Mouse (Mus musculus) adrenal gland, postnatal 25 days (tissue): ENCODE results near the gene Arhgap23. TPM values are rescaled to one million over a fixed set of nuclear protein-coding genes. Genes with fewer than 3 reads are reported as not detected.

Source experiments
- DNase-seq: peaks from one replicate; pipeline ENCODE4 v3.0.0; 2021; ENCODE audit warnings: mixed read lengths
- total RNA-seq: library from RNA; stranded (reverse); gene quantifications from 2 replicates; pipeline ENCODE4 v1.2.3, GENCODE M21; 2021

Arhgap23 gene
- total RNA-seq, 1 experiment from 2014 or later, result 37.8 TPM

DNA sequence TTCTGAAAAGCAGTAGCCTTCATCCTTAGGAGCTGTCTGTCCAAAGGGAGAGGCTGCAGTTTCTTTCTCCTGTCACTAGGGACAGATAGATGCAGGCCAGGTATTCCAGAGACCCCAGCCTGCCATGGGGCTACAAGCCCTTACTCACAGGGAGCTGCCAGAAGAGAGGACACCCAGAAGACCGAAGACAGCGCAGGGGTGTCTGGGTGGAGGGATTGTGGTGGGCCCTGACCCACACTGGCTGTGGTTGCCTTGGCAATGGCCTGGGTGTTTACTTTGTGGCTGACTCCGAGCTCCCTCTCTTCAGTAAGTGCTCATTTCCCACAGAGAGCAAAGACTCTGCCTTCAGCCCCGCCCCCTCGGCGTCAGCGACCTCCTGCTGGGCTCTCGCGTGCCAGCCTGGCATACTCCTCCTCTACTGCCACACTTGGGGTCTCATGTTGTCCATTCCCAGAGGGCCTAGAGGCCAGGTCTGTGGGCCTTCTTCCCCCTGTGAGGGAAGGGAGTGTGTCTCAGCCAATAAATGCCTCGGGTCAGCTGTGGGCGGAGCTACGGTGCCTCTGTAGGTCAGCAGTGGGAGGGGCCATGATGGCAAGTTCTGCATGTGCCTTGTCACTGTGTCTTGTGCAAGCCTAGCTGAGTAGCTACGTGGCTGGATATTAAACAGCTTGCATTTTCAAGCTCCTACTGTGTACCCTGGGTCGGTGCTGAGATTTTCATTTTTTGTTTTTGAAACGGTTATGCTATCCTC is 19.5 kb downstream of the Arhgap23 start:
- peak; percentile 84 for DNase-seq

GRCm38 (mm10) chr11:97435808-97436491 is 20.6 kb downstream of the Arhgap23 start:
- DNase-seq, result peak; percentile 65

DNA sequence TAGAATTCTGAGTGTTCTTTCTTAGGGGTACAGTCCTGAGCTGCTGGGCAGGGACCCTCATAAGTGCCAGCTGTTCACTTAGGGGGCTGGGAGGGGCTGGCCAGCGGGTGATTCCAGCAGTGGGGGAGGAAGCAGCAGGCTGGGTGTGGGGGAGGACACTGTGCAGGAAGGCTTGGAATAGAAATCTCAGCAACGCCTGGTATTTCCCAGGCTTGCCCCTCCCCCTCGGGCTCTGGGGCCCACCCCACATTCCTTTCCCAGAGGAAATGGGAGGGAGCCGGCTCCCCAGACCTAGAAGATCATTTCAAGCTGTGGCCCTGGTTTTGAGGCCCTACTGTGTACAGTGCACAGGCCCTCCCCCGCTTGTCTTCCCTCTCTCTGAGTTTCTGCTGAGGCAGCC is 22.4 kb downstream of the Arhgap23 start:
- peak; percentile 70 for DNase-seq

DNA sequence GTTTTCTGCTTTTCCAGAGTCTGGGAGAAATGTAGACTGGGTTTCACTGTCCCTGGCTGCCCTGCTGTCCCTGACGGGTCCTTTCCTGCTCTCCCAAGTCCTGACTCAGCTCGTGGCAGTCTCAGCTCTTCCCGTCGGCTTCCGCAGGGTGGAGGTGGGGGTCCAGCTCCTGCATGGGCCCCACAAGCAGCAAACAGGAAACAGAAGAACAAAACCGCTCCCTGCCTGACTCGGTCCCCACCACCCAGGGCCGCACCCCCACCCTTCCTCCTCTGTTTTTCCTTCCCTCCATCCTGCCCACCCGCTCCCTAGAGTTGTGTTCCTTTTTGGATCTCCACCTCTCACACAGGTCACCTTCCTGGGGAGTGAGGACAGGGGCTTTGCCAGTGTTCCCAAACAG is 23.5 kb downstream of the Arhgap23 start:
- peak; percentile 19 for DNase-seq

DNA sequence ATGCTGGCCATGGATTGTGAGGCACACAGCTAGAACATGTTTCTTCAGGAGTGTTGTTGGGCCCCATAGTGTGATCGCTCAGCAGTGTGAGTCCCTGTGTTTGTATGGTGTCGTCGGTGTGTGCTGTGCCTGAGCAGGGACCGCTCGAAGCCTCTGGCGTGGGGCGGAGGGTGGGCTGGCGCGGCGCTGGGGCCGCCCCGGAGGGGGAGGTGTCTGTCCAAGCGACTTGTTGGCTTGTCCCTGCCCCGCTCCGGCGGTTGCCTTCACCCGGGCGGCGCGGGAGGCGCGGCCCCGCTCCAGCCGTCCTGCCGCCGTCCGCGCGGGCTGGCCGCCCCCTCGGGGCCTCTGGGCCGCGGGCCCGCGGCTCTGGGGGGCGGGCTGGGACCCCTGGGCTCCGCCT is 24.6 kb downstream of the Arhgap23 start:
- peak; percentile 86 for DNase-seq

GRCm38 (mm10) chr11:97440441-97440881 is 25.1 kb downstream of the Arhgap23 start:
- DNase-seq, result peak; percentile 54

DNA sequence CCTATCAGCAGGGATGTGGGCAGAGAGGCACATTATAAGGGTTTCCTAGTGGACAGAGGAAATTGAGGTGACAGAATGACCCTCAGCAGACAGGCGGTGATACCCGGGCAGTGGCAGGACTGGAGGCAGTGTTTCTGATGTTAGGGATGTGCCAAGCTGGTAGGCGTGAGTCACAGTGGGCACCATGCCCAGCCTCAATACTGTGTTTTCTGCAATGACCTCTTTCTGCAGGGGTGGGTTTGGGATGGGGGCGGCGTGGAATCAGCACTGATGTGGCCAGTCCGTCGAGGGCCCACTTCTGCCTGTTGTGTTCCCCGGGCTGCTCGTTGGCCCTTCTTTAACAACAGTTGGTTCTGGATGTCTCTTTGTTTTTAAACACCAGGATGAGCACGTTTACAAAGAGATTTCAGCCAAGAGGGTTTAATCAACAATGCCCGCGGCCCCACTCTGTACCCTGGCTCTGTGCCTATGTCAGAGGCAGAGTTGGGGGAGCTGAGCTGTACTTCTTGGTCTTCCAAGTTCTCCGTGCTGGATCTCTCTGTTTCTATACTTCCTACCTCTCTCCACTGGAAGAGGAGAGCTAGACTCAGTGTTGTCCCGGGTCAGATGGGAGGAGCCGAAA is 25.8 kb downstream of the Arhgap23 start:
- DNase-seq, result peak; percentile 88

GRCm38 (mm10) chr11:97441658-97442125 is 26.4 kb downstream of the Arhgap23 start:
- no peak for DNase-seq

DNA sequence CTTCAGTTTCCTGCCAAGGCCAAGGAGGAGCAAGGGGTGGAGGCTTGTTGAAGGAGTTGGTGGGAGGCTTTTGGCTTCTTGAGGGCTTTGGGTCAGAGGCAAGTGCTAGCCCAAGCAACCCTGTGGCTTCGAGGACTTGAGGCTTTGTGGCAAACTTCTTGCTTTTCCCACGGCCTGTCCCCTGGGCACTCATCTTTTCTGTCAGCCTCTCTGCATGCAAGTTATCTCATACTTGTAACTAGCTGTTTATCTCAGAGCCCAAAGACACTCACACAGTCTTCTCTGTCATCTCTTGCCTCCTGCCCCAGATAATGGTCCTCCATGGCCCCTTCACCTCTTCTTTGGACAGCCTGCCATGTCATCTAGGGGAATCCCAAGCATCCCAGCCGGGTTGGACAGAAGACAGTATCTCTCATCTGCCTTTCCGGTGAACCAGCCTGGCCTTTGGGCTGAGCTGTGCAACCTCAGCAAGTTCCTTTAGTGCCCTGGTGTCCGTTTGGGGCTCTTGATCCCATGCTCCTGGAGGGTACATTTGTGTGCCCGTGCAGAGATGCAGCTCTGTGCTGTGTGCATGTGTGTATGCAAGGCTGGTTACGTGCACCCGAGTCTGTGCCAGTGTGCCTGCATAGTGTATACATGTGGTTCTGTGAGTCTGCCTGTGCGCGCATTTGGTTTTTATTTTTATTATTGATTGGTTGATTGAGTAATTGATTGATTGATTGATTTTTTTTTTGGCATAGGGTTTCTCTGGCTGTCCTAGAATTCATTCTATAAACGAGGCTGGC is 27.8 kb downstream of the Arhgap23 start:
- DNase-seq, result no peak

GRCm38 (mm10) chr11:97445596-97445995 is 30.3 kb downstream of the Arhgap23 start:
- DNase-seq, result no peak

GRCm38 (mm10) chr11:97445999-97446511 is 30.7 kb downstream of the Arhgap23 start:
- no peak for DNase-seq

DNA sequence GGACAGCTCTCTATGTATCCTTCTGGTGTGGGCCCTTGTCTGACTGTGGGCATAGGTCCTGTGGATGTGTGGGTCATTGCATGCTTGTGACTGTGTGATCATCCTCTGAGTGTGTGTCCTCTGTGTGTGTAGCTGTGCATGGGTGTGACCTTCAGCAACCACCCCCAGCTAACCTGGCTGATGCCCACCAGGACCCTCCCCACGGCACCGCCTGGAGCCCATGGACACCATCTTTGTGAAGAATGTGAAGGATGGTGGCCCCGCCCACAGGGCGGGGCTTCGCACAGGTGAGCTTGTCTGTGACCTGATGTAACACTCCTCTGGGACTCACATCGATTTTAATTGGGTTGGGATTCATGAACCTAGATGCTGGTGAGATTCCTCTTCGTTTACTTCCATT is 32.6 kb downstream of the Arhgap23 start:
- DNase-seq, result no peak

DNA sequence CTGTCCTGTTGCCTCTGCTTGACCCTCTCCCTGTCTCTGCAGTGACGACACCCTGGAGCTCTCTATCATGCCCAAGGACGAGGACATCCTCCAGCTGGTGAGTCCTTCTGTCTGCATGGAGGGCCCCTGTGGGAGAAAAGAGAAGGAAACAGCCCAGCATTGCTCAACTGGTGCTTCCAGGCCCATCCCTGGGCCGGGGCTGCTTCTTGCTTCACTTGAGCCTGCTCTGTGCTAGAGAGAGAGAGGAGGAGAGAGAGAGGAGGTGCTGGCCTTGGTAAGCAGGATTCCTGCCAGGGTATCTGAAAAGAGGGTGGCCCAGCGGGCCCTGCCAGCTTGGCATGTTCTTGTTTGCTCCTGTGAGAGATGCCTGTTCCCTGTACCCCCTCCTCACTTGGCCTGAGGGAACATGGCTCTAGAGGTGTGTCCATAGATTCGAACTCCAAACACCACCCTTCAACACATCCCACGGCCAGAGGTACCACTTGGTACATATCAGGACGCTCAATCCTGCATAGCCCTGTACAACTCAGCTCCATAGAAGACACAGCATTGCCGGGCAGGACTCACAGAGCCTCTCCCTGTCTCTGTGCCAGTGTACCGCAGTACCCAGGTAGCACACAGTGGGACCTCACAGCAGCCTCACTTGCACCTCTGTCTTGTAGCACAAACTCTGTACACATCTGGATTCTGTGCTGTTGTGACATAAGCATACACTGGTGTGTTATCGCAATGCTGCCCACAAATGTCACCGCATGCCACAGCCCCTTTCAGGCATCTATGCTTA is 33.5 kb downstream of the Arhgap23 start:
- peak; percentile 60 for DNase-seq

DNA sequence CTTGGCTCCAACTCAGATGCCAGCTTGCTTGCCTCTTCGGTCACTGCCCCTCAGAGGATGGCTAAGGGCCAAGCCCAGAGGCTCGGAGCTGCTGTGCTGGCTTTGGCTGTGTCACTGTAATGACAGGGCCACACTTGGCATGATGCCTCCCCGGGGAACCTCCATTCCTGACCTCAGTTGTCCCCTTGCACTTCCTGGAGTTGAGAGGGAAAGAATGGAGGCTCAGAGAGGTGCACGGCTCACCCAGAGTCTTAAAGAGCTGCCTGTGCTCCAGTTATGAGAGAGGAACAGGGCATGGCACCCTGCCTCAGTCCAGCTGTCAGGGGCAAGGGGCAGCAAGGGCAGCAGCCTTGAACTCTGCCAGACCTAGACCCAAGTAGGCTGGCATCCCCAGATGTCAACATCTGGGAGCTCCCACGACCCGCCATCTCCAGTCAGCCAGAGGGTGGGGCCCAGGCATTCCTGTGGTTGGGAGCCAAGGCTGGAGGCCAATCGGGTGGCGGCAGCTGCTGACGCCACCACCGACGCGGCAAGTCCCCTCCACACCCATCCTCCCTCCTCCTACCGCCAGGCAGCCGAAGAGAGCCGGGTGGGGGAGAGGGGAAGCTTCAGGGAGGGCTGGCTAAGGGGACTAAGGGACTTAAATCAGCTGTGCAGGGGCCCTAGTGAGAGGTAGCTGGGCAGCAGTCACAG is 34.4 kb downstream of the Arhgap23 start:
- peak; percentile 91 for DNase-seq

GRCm38 (mm10) chr11:97450305-97450922 is 35.1 kb downstream of the Arhgap23 start:
- DNase-seq, result peak; percentile 68

DNA sequence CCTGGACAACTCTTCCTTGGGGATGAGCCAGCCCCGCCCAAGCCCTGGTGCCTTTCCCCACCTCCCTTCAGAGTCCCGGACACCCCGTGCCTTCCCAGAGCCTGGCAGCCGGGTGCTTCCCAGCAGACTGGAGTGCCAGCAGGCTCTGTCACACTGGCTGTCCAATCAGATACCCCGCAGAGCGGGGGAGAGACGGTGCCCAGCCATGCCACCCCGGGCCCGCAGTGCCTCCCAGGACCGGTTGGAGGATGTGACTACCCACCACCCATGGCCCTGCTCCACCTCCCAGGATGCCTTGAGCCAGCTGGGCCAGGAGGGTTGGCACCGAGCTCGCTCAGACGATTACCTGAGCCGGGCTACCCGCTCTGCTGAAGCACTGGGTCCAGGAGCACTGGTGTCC is 36.3 kb downstream of the Arhgap23 start:
- no peak for DNase-seq

DNA sequence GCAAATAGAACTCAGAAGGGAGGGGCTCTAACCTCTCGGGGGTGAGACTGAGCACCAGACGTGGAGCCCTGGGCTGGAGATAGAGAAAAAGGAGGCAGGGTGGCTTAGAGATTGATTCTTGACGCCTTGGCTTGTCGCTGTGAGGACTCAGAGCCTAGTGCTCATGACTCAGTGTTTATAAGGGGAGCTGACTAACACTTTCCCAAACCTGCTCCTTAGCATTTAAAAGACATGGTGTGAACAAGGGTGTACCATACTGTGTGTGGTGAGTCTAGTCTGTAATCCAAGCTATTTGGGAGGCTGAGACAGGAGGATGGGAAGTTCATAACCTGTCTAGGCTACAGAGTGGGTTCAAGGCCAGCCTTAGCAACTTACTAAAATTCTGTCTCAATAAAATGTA is 41.8 kb downstream of the Arhgap23 start:
- no peak for DNase-seq

GRCm38 (mm10) chr11:97461307-97461820 is 46.0 kb downstream of the Arhgap23 start:
- DNase-seq, result no peak

- DNase-seq, result no peak
These were observed 47.2 kb downstream of the Arhgap23 start for GRCm38 (mm10) chr11:97462538-97462937.

GRCm38 (mm10) chr11:97463166-97463565 is 47.8 kb downstream of the Arhgap23 start:
- no peak for DNase-seq
